Mouse (Mus musculus) myocyte (in vitro differentiated cells): Measurements from ENCODE around the gene Map3k19.

Experiments
- MYOG ChIP-seq, 3 experiments: IDR thresholded peaks; one replicate each; pipeline ENCODE4 v1.6.1; 2011; ENCODE audit warnings: control low read depth in 2 of 3, low read depth in 2 of 3, mild to moderate bottlenecking in 2 of 3; ENCODE audit not compliant: insufficient read length in 2 of 3, control insufficient read depth in 1 of 3, insufficient read depth in 1 of 3
- POLR2A ChIP-seq: IDR thresholded peaks from one replicate; pipeline ENCODE4 v1.6.1; 2011; ENCODE audit warnings: low read depth, mild to moderate bottlenecking, control low read depth, moderate library complexity; ENCODE audit not compliant: insufficient read length
- POLR2AphosphoS2 ChIP-seq: IDR thresholded peaks from one replicate; pipeline ENCODE4 v1.6.1; 2011; ENCODE audit warnings: low read depth, control low read depth; ENCODE audit not compliant: insufficient read length
- TCF12 ChIP-seq: IDR thresholded peaks from one replicate; pipeline ENCODE4 v1.6.1; 2011; ENCODE audit warnings: mild to moderate bottlenecking, control low read depth; ENCODE audit not compliant: poor library complexity, insufficient read depth, severe bottlenecking
- TCF3 ChIP-seq: IDR thresholded peaks from one replicate; pipeline ENCODE4 v1.6.1; 2011; ENCODE audit warnings: low read depth, control low read depth; ENCODE audit not compliant: insufficient read length
- USF1 ChIP-seq: IDR thresholded peaks from one replicate; pipeline ENCODE4 v1.6.1; 2011; ENCODE audit warnings: low read depth, mild to moderate bottlenecking, control low read depth, moderate library complexity

GRCm38 (mm10) chr1:127773803-127774500 lies 80.9 kb downstream of the Map3k19 start, which contains the start of gene Ccnt2:
- TF ChIP-seq MYOG (IDR thresholded peaks at IDR 0.05; ENCODE audit: control insufficient read depth in 1 of 3, insufficient read depth in 1 of 3, insufficient read length in 2 of 3, low read depth in 2 of 3) (peak in 1 of 3 experiments; percentile 17), POLR2A (peak; percentile 88), POLR2AphosphoS2 (peak; percentile 90), USF1 (no peak), TCF12 (no peak), TCF3 (no peak)
